Mouse (Mus musculus) olfactory bulb, adult 2 months (tissue): ENCODE data around the gene Cnpy4.

Experiments
- CTCF ChIP-seq: fragments of 200-500 bp; IDR thresholded peaks from 2 replicates; pipeline ENCODE4 v1.5.1; 2012; ENCODE audit warnings: low read depth, mild to moderate bottlenecking, low read length, moderate library complexity; ENCODE audit not compliant: insufficient read depth
- POLR2A ChIP-seq: fragments of 200-500 bp; IDR thresholded peaks from 2 replicates; pipeline ENCODE4 v1.6.1; 2012; ENCODE audit warnings: mild to moderate bottlenecking, low read depth, low read length, moderate library complexity; ENCODE audit not compliant: insufficient read depth

DNA sequence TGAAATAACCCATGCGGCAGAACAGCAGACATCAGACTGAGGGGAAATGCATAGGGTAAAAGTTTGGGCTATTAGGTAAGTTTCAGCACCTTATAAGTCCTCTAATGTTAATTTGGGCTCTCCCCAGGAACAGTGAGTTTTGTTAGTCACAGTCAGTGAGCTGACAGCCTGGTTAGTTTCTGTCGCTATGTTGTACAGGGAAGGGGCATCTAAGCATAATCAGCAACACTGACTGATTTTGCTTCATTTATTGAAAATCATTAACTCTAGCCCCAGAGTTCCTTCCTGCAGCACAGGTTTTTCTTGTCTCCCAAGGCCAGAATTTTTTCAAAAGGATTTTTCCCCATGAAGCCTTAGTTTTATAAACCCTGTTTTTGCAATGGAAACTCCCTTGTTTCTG lies 46.5 kb downstream of the Cnpy4 start:
- TF ChIP-seq CTCF (no peak), POLR2A (no peak)
